Mouse (Mus musculus) stomach, embryonic 16.5 days (tissue): Measurements from ENCODE around the gene Rab13. TPM values are rescaled to one million over a fixed set of nuclear protein-coding genes. Genes with fewer than 3 reads are reported as not detected.

Experiments used
- ATAC-seq: fragments of 200-750 bp; cut with Nextera tagmentation; 2 replicates; pipeline ENCODE4 v1.8.0; 2017; ENCODE audit warnings: moderate number of reproducible peaks, moderate TSS enrichment; ENCODE audit not compliant: insufficient read depth, low FRiP score
- H3K27ac ChIP-seq: fragments of 300-500 bp; sonication (generic); 2 replicates; pipeline ENCODE4 v1.5.1; 2014; ENCODE audit warnings: low read length
- H3K27me3 ChIP-seq: fragments of 300-500 bp; sonication (generic); 2 replicates; pipeline ENCODE4 v1.6.1; 2014; ENCODE audit warnings: low read length, control low read depth, mixed read lengths; ENCODE audit not compliant: control insufficient read depth, insufficient read depth
- H3K36me3 ChIP-seq: fragments of 300-500 bp; sonication (generic); 2 replicates; pipeline ENCODE4 v1.6.1; 2014; ENCODE audit warnings: low read length; ENCODE audit not compliant: control insufficient read depth, insufficient read depth
- H3K4me1 ChIP-seq: fragments of 300-500 bp; sonication (generic); 2 replicates; pipeline ENCODE4 v1.6.1; 2014; ENCODE audit warnings: low read length, control low read depth, mixed read lengths; ENCODE audit not compliant: control insufficient read depth, insufficient read depth
- H3K4me2 ChIP-seq: fragments of 300-500 bp; sonication (generic); 2 replicates; pipeline ENCODE4 v1.6.1; 2014; ENCODE audit warnings: low read depth, low read length, mixed read lengths
- H3K4me3 ChIP-seq: fragments of 300-500 bp; sonication (generic); replicated peaks from 2 replicates; pipeline ENCODE4 v1.5.1; 2014; ENCODE audit warnings: mild to moderate bottlenecking, low read length
- H3K9ac ChIP-seq: fragments of 300-500 bp; sonication (generic); 2 replicates; pipeline ENCODE4 v1.6.1; 2014; ENCODE audit warnings: low read length
- H3K9me3 ChIP-seq: fragments of 300-500 bp; sonication (generic); replicated peaks from 2 replicates; pipeline ENCODE4 v1.6.1; 2016; ENCODE audit warnings: low read length, control low read depth; ENCODE audit not compliant: control insufficient read depth
- WGBS: fragments of 180-500 bp; shearing (Covaris S2); extraction: QIAGEN DNeasy Blood & Tissue Kit; methylation state at CpG from one replicate; pipeline ENCODE4 v1.1.7; 2014; 5-methylcytosine and 5-hydroxymethylcytosine counted together
- microRNA-seq: library from miRNA; unstranded; fragments of <30 nt; microRNA quantifications from one replicate; pipeline ENCODE4, GENCODE M21; 2016
- polyA plus RNA-seq: library from polyadenylated mRNA; unstranded; fragments of >200 nt; fragmentation: Nextera tagmentation; extraction: Ambion mirVana; gene quantifications from 2 replicates; pipeline ENCODE4 v1.2.1, GENCODE M21; 2015

The Rab13 gene
- polyA plus RNA-seq, 1 experiment from 2014 or later, result 33.1 TPM

DNA sequence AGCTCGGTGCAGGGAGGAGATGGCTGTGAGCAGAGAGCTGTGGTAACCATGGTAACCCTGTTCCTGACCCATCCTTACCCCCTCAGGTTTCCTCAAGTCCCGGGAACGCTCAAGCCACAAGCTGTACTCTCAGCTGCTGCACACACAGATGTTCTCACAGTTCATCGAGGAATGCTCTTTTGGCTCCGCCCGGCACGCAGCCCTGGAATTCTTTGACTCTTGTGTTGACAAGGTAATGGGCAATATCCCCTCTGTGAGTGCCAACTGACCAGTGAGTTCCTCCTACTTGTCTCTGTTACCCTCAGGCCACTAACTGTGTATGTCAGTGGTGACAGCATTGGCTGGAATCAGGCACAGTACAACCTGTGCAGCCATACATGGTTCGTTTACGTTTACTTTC lies 58.7 kb downstream of the Rab13 start:
- no peak for ATAC-seq
- peaks cover 6% of the 10 kb centered on the region for H3K36me3 ChIP-seq

DNA sequence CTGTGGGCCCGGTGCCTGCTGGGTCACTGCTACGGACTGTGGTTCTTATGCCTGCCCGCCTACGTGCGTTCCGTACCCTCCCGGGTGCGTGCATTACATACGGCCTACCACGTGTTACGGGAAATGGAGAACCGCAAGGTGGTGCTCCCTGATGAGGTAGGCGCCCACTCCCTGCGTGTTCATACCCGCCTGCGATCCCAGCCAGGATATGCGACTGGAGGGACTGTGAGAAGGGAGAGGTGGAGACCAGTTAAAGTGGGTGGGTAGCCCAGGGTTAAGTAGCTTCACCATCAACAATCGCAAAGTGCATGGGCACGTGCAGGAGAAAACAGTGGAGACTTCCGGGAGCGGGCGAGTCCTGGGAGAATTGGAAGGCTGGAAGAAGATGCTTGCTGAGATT lies 60.4 kb downstream of the Rab13 start:
- H3K4me3 ChIP-seq, result no peak overlapping the region
- H3K4me2 ChIP-seq, result no peak overlapping the region
- no peaks in the 10 kb centered on the region for H3K27me3 ChIP-seq
- H3K36me3 ChIP-seq, result peaks cover 11% of the 10 kb centered on the region
- WGBS, result 90% methylated on average over 22 of the region's 22 CpGs
- H3K9me3 ChIP-seq, result no peaks in the 10 kb centered on the region
- H3K4me1 ChIP-seq, result no peaks in the 10 kb centered on the region
- no peak overlapping the region for H3K9ac ChIP-seq
- ATAC-seq, result no peak
- no peak overlapping the region for H3K27ac ChIP-seq

More for the DNA sequence above, 58.7 kb downstream of the Rab13 start:
- no peaks in the 10 kb centered on the region for H3K4me1 ChIP-seq
- no peaks in the 10 kb centered on the region for H3K9me3 ChIP-seq
- H3K4me3 ChIP-seq, result no peak overlapping the region
- H3K9ac ChIP-seq, result no peak overlapping the region
- no peak overlapping the region for H3K27ac ChIP-seq
- 69% methylated on average over 9 of the region's 9 CpGs for WGBS
- H3K4me2 ChIP-seq, result no peak overlapping the region
- no peaks in the 10 kb centered on the region for H3K27me3 ChIP-seq

DNA sequence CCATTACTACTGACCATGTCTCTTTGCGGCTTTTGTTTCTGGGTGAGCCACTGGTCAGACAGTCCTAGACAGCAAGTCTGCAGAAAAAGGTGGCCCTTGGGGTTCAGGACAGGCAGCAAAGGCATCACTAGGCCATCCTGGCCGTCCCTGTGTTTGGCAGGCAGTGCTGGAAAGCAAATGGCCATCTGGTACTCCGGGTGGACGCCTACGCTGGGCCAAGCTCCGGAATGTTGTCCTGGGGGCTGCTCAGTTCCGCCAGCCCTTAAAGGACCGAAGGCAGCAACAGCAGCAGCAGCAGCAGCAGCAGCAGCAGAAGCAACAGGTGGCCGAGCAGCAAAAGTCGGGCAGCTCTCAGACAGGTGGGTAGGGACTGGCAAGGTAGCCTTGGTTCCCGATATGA lies 61.8 kb downstream of the Rab13 start:
- H3K4me3 ChIP-seq, result no peak overlapping the region
- no peak overlapping the region for H3K9ac ChIP-seq
- no peak overlapping the region for H3K27ac ChIP-seq
- no peaks in the 10 kb centered on the region for H3K9me3 ChIP-seq
- H3K4me1 ChIP-seq, result no peaks in the 10 kb centered on the region
- H3K36me3 ChIP-seq, result peaks cover 19% of the 10 kb centered on the region
- no peak overlapping the region for H3K4me2 ChIP-seq
- no peak for ATAC-seq
- H3K27me3 ChIP-seq, result no peaks in the 10 kb centered on the region
- WGBS, result 90% methylated on average over 11 of the region's 11 CpGs

Small RNA genes lying within 50 kb of the gene (microRNA-seq; reads per million reads assigned to microRNA genes)
- not detected for gene Mir7012

Other genes with a start within 250 kb of the Rab13 start
- 126 and 132 TPM in 2 replicates for gene Hax1, start 214.9 kb upstream of the Rab13 start, polyA plus RNA-seq
- gene 4933434E20Rik, start 162.1 kb upstream of the Rab13 start, polyA plus RNA-seq, result 157 and 158 TPM in 2 replicates
- gene Ubap2l, start 161.1 kb upstream of the Rab13 start, polyA plus RNA-seq, result 141 and 142 TPM in 2 replicates
- gene Tpm3, start 141.0 kb upstream of the Rab13 start, polyA plus RNA-seq, result 525 and 570 TPM in 2 replicates
- gene Nup210l, start 109.6 kb upstream of the Rab13 start, polyA plus RNA-seq, result 0.28 and 0.34 TPM in 2 replicates
- 1,106 and 1,465 TPM in 2 replicates for gene Rps27, start within 50 bp of the Rab13 start, polyA plus RNA-seq
- gene Jtb, start 17.9 kb downstream of the Rab13 start, polyA plus RNA-seq, result 92.3 and 104 TPM in 2 replicates
- 28.9 and 34.4 TPM in 2 replicates for gene Creb3l4, start 29.8 kb downstream of the Rab13 start, polyA plus RNA-seq
- gene Slc39a1, start 34.5 kb downstream of the Rab13 start, polyA plus RNA-seq, result 101 and 122 TPM in 2 replicates
- 18.2 and 21.1 TPM in 2 replicates for gene Crtc2, start 40.5 kb downstream of the Rab13 start, polyA plus RNA-seq
- gene Dennd4b, start 51.5 kb downstream of the Rab13 start, polyA plus RNA-seq, result 3.8 and 4.3 TPM in 2 replicates
- 8.1 and 8.2 TPM in 2 replicates for gene Gatad2b, start 79.5 kb downstream of the Rab13 start, polyA plus RNA-seq
- gene Slc27a3, start 176.2 kb downstream of the Rab13 start, polyA plus RNA-seq, result 10.1 TPM in 2 replicates
- 22.4 and 23.0 TPM in 2 replicates for gene Ints3, start 219.9 kb downstream of the Rab13 start, polyA plus RNA-seq